Mouse (Mus musculus) layer of hippocampus, adult 11-12 months (tissue): ENCODE results near the gene Col28a1.
"Not testable (repeated sequence)": the region's sequence is repeated elsewhere in the genome, so short reads cannot be mapped to it uniquely, and the experiment has no call there.

Experiments used
- DNase-seq: peaks from one replicate; pipeline ENCODE4 v3.0.0; 2022; ENCODE audit warnings: low spot score

Gene Col28a1

GRCm38 (mm10) chr6:7994736-7995135 is 197.7 kb downstream of the Col28a1 start:
- DNase-seq = no peak

DNA sequence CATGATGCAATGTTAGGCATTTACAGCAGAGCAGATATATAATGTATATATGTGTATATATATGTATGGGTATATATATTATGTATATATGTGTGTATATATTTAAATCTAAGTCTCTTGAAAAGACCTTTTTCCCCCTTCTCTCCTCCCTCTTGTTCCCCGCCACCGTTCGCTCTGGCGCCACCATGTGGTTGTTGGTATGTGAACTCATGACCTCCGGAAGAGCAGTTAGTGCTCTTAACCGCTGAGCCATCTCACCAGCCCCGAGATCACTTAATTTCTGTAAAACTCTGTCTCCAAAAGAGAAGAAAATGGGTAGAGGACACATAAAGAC is 208.8 kb downstream of the Col28a1 start:
- DNase-seq = peak; percentile 13

- not testable (repeated sequence) for DNase-seq
These were observed 209.3 kb downstream of the Col28a1 start for GRCm38 (mm10) chr6:7982958-7983645.

- DNase-seq = no peak
These were observed 221.2 kb downstream of the Col28a1 start for GRCm38 (mm10) chr6:7971020-7971760.

- DNase-seq = no peak
These were observed 223.0 kb downstream of the Col28a1 start for GRCm38 (mm10) chr6:7969376-7969775.

GRCm38 (mm10) chr6:7965833-7966522 is 226.4 kb downstream of the Col28a1 start:
- no peak for DNase-seq

DNA sequence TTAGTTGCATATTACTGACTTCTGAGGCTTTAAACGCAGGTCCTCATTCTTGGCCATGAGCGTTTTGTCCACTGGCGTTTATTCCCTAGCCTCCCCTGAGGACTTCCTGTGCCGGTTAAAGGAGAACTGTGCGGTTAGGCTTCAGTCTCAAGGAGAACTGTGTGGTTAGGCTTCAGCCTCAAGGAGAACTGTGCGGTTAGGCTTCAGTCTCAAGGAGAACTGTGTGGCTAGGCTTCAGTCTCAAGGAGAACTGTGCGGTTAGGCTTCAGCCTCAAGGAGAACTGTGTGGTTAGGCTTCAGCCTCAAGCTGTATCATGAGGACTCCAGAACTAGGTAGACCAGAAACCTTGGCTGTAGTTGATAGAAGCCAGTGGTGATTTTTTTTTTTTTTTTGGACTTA is 229.7 kb downstream of the Col28a1 start:
- no peak for DNase-seq

GRCm38 (mm10) chr6:7952208-7952607 is 240.2 kb downstream of the Col28a1 start:
- no peak for DNase-seq

DNA sequence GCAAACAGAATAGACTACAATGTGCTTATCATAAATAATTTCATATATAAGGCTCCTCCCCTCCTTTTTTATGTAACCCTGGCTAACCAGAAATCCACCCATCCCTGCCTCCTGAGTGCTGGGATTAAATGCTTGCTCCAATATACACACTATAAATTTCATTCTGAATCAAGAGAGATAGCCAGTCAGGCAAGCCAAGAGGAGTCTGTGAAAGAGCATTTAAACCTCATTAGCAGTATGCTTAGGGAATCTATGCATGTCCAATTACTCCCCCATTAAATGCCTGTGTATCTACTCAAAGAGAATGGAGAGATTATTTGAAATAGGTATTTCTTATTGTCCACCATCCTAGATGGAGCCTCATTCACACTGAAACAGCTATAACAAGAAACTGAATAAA is 240.6 kb downstream of the Col28a1 start:
- no peak for DNase-seq
